Mouse (Mus musculus) retina, embryonic 14.5 days (tissue): ENCODE results near the gene Cyb561d1.

ENCODE experiments used
- DNase-seq: peaks from one replicate; pipeline ENCODE4 v3.0.0-alpha.2; 2015; ENCODE audit warnings: low spot score

Cyb561d1 gene

GRCm38 (mm10) chr3:108166486-108167211 lies 34.4 kb downstream of the Cyb561d1 start:
- DNase-seq: peak; percentile 84

DNA sequence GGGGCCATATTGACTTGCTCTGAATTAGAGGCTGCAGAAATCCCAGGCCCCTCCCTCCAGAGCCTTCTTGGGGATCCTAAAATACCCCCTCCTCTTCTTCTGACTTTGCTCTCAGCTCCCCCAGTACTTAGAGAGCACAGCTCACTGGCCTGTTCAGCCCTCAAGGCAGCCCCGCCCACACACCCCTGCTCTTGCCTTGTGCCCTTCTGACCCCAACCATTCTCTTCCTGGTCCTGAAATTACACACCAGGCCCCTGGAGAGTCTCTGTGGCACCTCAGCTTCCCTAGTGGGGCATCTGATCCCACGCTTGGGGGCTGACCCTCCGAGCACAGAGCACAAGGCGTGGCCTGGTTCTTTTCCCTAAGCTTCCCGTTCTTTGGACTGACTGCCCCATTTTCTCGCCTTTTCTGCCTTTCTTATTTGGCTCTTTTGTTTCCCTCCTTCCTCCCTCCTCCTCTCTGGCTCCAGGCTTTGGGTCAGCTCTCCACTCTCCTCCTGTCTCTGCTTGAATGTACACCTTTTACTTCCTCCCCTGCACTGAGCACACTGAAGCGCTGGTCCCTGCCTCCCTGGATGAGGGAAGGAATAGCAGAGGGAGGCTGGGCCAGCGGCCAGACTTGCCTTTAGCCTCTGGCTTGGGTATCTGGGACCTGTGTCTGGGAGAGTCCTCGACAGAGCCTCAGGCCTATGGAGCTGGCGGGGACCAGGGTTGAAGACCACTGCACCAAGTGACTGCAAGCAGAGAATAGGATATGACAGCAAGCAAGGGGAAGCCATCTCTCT lies 35.3 kb downstream of the Cyb561d1 start:
- no peak for DNase-seq

GRCm38 (mm10) chr3:108164807-108165206 lies 36.2 kb downstream of the Cyb561d1 start:
- DNase-seq: peak; percentile 95

DNA sequence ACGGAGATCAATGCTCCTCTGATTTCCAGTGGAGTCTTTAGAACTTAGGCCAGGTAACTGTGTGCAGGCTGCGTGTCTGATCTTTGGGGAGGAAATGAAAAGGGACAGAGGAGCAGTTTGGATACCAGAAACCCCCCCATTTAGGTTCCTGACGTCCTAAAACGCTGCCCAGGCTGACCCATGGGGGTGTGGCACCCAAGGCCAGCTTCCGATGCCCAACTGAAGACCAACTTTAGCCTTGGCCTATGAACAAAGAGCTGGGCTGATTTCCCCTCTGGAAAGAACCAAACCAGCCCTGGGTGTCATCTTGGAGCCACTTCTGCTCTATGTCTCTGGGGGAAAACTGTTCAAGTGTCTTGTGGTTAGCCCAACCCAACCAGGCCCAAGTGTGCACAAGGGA lies 36.9 kb downstream of the Cyb561d1 start:
- DNase-seq: no peak

DNA sequence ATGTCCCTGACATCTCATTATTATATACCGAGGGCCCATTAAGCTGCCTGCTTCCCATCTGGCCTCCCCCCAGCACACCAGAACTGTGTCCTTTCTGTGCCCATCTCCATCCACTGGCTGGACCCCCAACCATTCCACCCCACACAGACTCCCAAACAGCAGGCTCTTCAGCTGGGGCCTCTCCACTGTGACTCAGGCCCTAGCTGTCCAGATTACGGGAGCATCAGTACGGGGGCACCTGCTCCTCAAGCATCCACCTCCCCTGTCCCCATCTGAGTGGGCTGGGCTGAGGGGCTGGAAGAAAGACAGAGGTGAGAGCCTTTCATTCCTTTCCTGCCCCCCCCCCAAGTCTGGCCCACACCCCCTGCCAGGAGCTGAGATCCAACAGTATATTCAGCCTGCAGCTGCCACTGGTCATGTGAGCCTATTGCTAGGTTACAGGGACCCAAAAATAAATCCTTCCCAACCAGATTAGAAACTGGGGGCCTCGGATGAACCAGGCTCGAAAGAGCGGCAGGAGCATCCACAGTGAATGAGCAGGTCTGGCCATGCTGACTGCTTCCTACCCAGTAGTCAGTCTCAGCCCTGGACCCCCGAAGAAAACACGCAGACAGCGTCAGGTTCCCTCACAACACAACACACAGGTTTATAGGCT lies 42.5 kb downstream of the Cyb561d1 start:
- DNase-seq: no peak

GRCm38 (mm10) chr3:108154656-108155055 lies 46.4 kb downstream of the Cyb561d1 start, which contains the start of gene Gpr61:
Gene Gpr61 (minus strand): TSS chr3:108154882.
- no peak for DNase-seq

GRCm38 (mm10) chr3:108152290-108152689 lies 48.7 kb downstream of the Cyb561d1 start:
- DNase-seq: no peak

GRCm38 (mm10) chr3:108147386-108148235 lies 53.4 kb downstream of the Cyb561d1 start:
- DNase-seq: peak; percentile 93

- no peak for DNase-seq
Measured at GRCm38 (mm10) chr3:108146671-108147070, 54.3 kb downstream of the Cyb561d1 start.
